Mouse (Mus musculus) olfactory bulb, adult 2 months (tissue): Measurements from ENCODE around the gene Gtf2h4.

Experiments
- CTCF ChIP-seq: fragments of 200-500 bp; IDR thresholded peaks from 2 replicates; pipeline ENCODE4 v1.5.1; 2012; ENCODE audit warnings: low read depth, mild to moderate bottlenecking, low read length, moderate library complexity; ENCODE audit not compliant: insufficient read depth
- POLR2A ChIP-seq: fragments of 200-500 bp; IDR thresholded peaks from 2 replicates; pipeline ENCODE4 v1.6.1; 2012; ENCODE audit warnings: mild to moderate bottlenecking, low read depth, low read length, moderate library complexity; ENCODE audit not compliant: insufficient read depth

GRCm38 (mm10) chr17:35697759-35698500 is 24.4 kb upstream of the Gtf2h4 start:
- TF ChIP-seq CTCF (no peak), POLR2A (no peak)
